Mouse (Mus musculus) neural tube, embryonic 11.5 days (tissue): ENCODE measurements around the gene Ank2. TPM values are rescaled to one million over a fixed set of nuclear protein-coding genes. Genes with fewer than 3 reads are reported as not detected.

Experiments
- ATAC-seq: fragments of 200-750 bp; cut with Nextera tagmentation; 2 replicates; pipeline ENCODE4 v1.8.0; 2017; ENCODE audit warnings: moderate number of reproducible peaks, mild to moderate bottlenecking, moderate TSS enrichment, moderate library complexity; ENCODE audit not compliant: insufficient read depth, low FRiP score, low TSS enrichment
- DNase-seq: peaks from one replicate; pipeline ENCODE4 v3.0.0-alpha.2; 2015; ENCODE audit warnings: low spot score
- H3K27ac ChIP-seq: fragments of 300-500 bp; sonication (generic); 2 replicates; pipeline ENCODE4 v1.5.1; 2014; ENCODE audit warnings: low read depth, mild to moderate bottlenecking, low read length
- H3K27me3 ChIP-seq: fragments of 300-500 bp; sonication (generic); 2 replicates; pipeline ENCODE4 v1.6.1; 2014; ENCODE audit warnings: mild to moderate bottlenecking, low read length, mixed read lengths; ENCODE audit not compliant: control insufficient read depth, insufficient read depth
- H3K36me3 ChIP-seq: fragments of 300-500 bp; sonication (generic); 2 replicates; pipeline ENCODE4 v1.6.1; 2014; ENCODE audit warnings: mild to moderate bottlenecking, low read length, moderate library complexity, mixed read lengths; ENCODE audit not compliant: control insufficient read depth, insufficient read depth
- H3K4me1 ChIP-seq: fragments of 300-500 bp; sonication (generic); 2 replicates; pipeline ENCODE4 v1.6.1; 2014; ENCODE audit warnings: low read length, mixed read lengths; ENCODE audit not compliant: control insufficient read depth, insufficient read depth
- H3K4me2 ChIP-seq: fragments of 300-500 bp; sonication (generic); 2 replicates; pipeline ENCODE4 v1.6.1; 2014; ENCODE audit warnings: low read depth, mild to moderate bottlenecking, moderate library complexity
- H3K4me3 ChIP-seq: fragments of 300-500 bp; sonication (generic); 2 replicates; pipeline ENCODE4 v1.5.1; 2014; ENCODE audit warnings: low read depth, low read length
- H3K9ac ChIP-seq: fragments of 300-500 bp; sonication (generic); 2 replicates; pipeline ENCODE4 v1.6.1; 2014; ENCODE audit warnings: mild to moderate bottlenecking, low read length
- H3K9me3 ChIP-seq: fragments of 300-500 bp; sonication (generic); 2 replicates; pipeline ENCODE4 v1.6.1; 2016; ENCODE audit warnings: low read length; ENCODE audit not compliant: control insufficient read depth
- WGBS: fragments of 180-500 bp; shearing (Covaris S2); extraction: QIAGEN DNeasy Blood & Tissue Kit; methylation state at CpG from one replicate; pipeline ENCODE4 v1.1.7; 2014; 5-methylcytosine and 5-hydroxymethylcytosine counted together
- polyA plus RNA-seq: library from polyadenylated mRNA; unstranded; fragments of >200 nt; fragmentation: Nextera tagmentation; extraction: Ambion mirVana; gene quantifications from 2 replicates; pipeline ENCODE4 v1.2.1, GENCODE M21; 2014

The Ank2 gene
- polyA plus RNA-seq, 1 experiment from 2014 or later: 64.8 TPM

GRCm38 (mm10) chr3:127363512-127363911 lies 135.6 kb downstream of the Ank2 start:
- no peaks in the 10 kb centered on the region for H3K4me1 ChIP-seq
- no peaks in the 10 kb centered on the region for H3K9me3 ChIP-seq
- H3K27ac ChIP-seq: no peak overlapping the region
- H3K36me3 ChIP-seq: no peaks in the 10 kb centered on the region
- H3K9ac ChIP-seq: no peak overlapping the region
- no peak for ATAC-seq
- DNase-seq: no peak
- H3K4me3 ChIP-seq: no peak overlapping the region
- no peaks in the 10 kb centered on the region for H3K27me3 ChIP-seq
- 90% methylated on average over 15 of the region's 15 CpGs for WGBS
- H3K4me2 ChIP-seq: no peak overlapping the region

- Histone ChIP-seq H3K27me3 (no peaks in the 10 kb centered on the region), H3K27ac (no peak overlapping the region), H3K4me2 (no peak overlapping the region), H3K9me3 (no peaks in the 10 kb centered on the region), H3K36me3 (no peaks in the 10 kb centered on the region), H3K4me3 (no peak overlapping the region), H3K4me1 (no peaks in the 10 kb centered on the region), H3K9ac (no peak overlapping the region)
- 88% methylated on average over 9 of the region's 9 CpGs for WGBS
- DNase-seq (no peak), ATAC-seq (no peak)
These were observed 136.3 kb downstream of the Ank2 start for GRCm38 (mm10) chr3:127362611-127363393.

GRCm38 (mm10) chr3:127361846-127362245 lies 137.3 kb downstream of the Ank2 start:
- no peak overlapping the region for H3K27ac ChIP-seq
- DNase-seq (no peak), ATAC-seq (no peak)
- no peaks in the 10 kb centered on the region for H3K9me3 ChIP-seq
- H3K27me3 ChIP-seq: no peaks in the 10 kb centered on the region
- no peaks in the 10 kb centered on the region for H3K36me3 ChIP-seq
- H3K4me1 ChIP-seq: no peaks in the 10 kb centered on the region; the same call in 1 of the 2 replicates
- WGBS: 73% methylated on average over 8 of the region's 8 CpGs
- H3K9ac ChIP-seq: no peak overlapping the region
- no peak overlapping the region for H3K4me2 ChIP-seq
- H3K4me3 ChIP-seq: no peak overlapping the region

- Histone ChIP-seq H3K4me2 (no peak overlapping the region), H3K9ac (no peak overlapping the region), H3K36me3 (no peaks in the 10 kb centered on the region), H3K4me3 (no peak overlapping the region), H3K9me3 (no peaks in the 10 kb centered on the region), H3K27ac (no peak overlapping the region), H3K27me3 (no peaks in the 10 kb centered on the region), H3K4me1 (peaks cover 4% of the 10 kb centered on the region)
- DNase-seq (no peak), ATAC-seq (no peak)
- WGBS: 15% methylated on average over 5 of the region's 5 CpGs
These were observed 137.8 kb downstream of the Ank2 start for GRCm38 (mm10) chr3:127361384-127361783.

GRCm38 (mm10) chr3:127355252-127355651 lies 143.9 kb downstream of the Ank2 start:
- DNase-seq (no peak), ATAC-seq (no peak)
- no peak overlapping the region for H3K27ac ChIP-seq
- H3K27me3 ChIP-seq: no peaks in the 10 kb centered on the region
- no peaks in the 10 kb centered on the region for H3K9me3 ChIP-seq
- H3K9ac ChIP-seq: no peak overlapping the region
- 37% methylated on average over 5 of the region's 5 CpGs for WGBS
- no peak overlapping the region for H3K4me3 ChIP-seq
- no peak overlapping the region for H3K4me2 ChIP-seq
- H3K36me3 ChIP-seq: no peaks in the 10 kb centered on the region
- peaks cover 7% of the 10 kb centered on the region for H3K4me1 ChIP-seq

GRCm38 (mm10) chr3:127350602-127351362 lies 148.4 kb downstream of the Ank2 start:
- DNase-seq (no peak), ATAC-seq (no peak)
- Histone ChIP-seq H3K27me3 (no peaks in the 10 kb centered on the region), H3K4me2 (no peak overlapping the region), H3K27ac (no peak overlapping the region), H3K36me3 (no peaks in the 10 kb centered on the region), H3K9me3 (no peaks in the 10 kb centered on the region), H3K9ac (no peak overlapping the region), H3K4me3 (no peak overlapping the region), H3K4me1 (no peaks in the 10 kb centered on the region)
- WGBS: 89% methylated on average over 9 of the region's 9 CpGs

- WGBS: 74% methylated on average over 7 of the region's 7 CpGs
- Histone ChIP-seq H3K27me3 (no peaks in the 10 kb centered on the region), H3K4me2 (no peak overlapping the region)
These were observed 150.2 kb downstream of the Ank2 start for GRCm38 (mm10) chr3:127348926-127349325.

GRCm38 (mm10) chr3:127345860-127346459 lies 153.2 kb downstream of the Ank2 start:
- Histone ChIP-seq H3K9me3 (no peaks in the 10 kb centered on the region), H3K27me3 (no peaks in the 10 kb centered on the region), H3K4me1 (no peaks in the 10 kb centered on the region), H3K9ac (no peak overlapping the region), H3K4me2 (no peak overlapping the region), H3K27ac (no peak overlapping the region), H3K36me3 (no peaks in the 10 kb centered on the region), H3K4me3 (no peak overlapping the region)
- ATAC-seq (no peak), DNase-seq (no peak)
- WGBS: 77% methylated on average over 8 of the region's 8 CpGs

More at GRCm38 (mm10) chr3:127348926-127349325, 150.2 kb downstream of the Ank2 start:
- no peak overlapping the region for H3K27ac ChIP-seq
- ATAC-seq (no peak), DNase-seq (no peak)
- no peak overlapping the region for H3K4me3 ChIP-seq
- H3K36me3 ChIP-seq: no peaks in the 10 kb centered on the region
- no peaks in the 10 kb centered on the region for H3K9me3 ChIP-seq
- H3K4me1 ChIP-seq: no peaks in the 10 kb centered on the region
- H3K9ac ChIP-seq: no peak overlapping the region
